Mouse (Mus musculus): ENCODE measurements around the gene Fktn. TPM values are rescaled to one million over a fixed set of nuclear protein-coding genes. Genes with fewer than 3 reads are reported as not detected.
"Not testable (repeated sequence)": the region's sequence is repeated elsewhere in the genome, so short reads cannot be mapped to it uniquely, and the experiment has no call there.

Gene Fktn
- 6.2 and 7.3 TPM in 2 replicates for polyA plus RNA-seq (2015; fragmentation: Nextera tagmentation; extraction: Ambion mirVana)

DNA sequence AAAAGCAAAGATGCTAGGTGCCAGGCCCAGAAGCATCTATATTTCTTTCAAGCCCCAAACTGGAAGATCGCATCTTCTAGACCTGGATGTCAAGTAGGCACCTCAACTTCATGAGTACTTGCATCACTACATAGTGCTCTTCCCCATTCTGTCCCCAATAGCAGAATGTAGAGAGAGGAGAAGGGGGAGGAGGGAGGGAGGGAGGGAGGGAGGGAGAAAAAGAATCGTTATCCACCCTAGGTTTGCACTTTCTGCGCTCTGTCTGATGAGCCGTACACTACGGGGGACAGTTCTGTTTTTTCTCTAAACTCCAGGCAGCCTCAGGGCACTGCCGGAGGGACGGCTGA, at the start of gene Fktn:
Fktn (plus strand) TSS at position 295 of the 347 bp plus-strand sequence.
- Histone ChIP-seq H3K4me1 (replicated peaks; ENCODE audit: control insufficient read depth, insufficient read depth) (0 out of 2 replicates have a peak, but pooled peaks cover 2% of the 10 kb centered on the region), H3K36me3 (ENCODE audit: control insufficient read depth, insufficient read depth, low read length) (no peaks in the 10 kb centered on the region), H3K9ac (ENCODE audit: low read length) (peak within 1 kb of the TSS; percentile 76), H3K9me3 (ENCODE audit: control insufficient read depth, low read length) (no peaks in the 10 kb centered on the region), H3K4me3 (ENCODE audit: low read depth, low read length) (peak within 1 kb of the TSS; percentile 69), H3K27ac (replicated peaks) (peak within 1 kb of the TSS; percentile 65), H3K27me3 (ENCODE audit: control insufficient read depth, insufficient read depth, low read length) (no peaks in the 10 kb centered on the region), H3K4me2 (replicated peaks; ENCODE audit: low read depth) (peak within 1 kb of the TSS; percentile 98)
- DNase-seq (ENCODE audit: low spot score) (no peak), ATAC-seq (ENCODE audit: low FRiP score, low TSS enrichment) (peak; percentile 75)
- 6% methylated on average over 7 of the region's 7 CpGs for WGBS
- no peak for TF ChIP-seq EP300 (optimal IDR thresholded peaks at IDR 0.05)
- no peak for TF ChIP-seq CTCF (IDR thresholded peaks at IDR 0.05; ENCODE audit: low read depth)

DNA sequence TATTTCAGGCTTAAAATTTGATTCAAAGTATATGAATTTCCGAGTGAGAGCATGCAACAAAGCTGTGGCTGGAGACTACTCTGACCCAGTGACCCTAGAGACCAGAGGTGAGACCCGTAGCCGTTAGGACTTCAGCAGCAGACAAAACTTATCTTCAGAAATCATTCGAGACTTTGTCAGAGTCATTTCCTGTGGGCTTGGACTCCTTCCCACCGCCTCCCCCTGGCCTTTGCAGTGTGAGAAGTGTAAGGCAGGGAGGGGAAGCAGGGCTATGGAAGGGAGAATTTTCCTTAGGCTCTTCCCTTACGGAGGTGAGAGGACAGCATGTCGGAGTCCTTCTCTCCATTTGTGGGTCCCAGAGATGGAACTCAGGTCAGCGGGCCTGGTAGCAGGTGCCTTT, 31.7 kb upstream of the Fktn start:
- no peak for TF ChIP-seq EP300 (optimal IDR thresholded peaks at IDR 0.05)
- no peak for TF ChIP-seq CTCF (IDR thresholded peaks at IDR 0.05; ENCODE audit: low read depth)
- no peak for DNase-seq (ENCODE audit: low spot score)
- ATAC-seq (ENCODE audit: low FRiP score, low TSS enrichment): no peak
- H3K27ac ChIP-seq (replicated peaks): no peak overlapping the region
- no peak overlapping the region for H3K4me2 ChIP-seq (replicated peaks; ENCODE audit: low read depth)
- no peaks in the 10 kb centered on the region for H3K4me1 ChIP-seq (replicated peaks; ENCODE audit: control insufficient read depth, insufficient read depth)
- H3K9me3 ChIP-seq (ENCODE audit: control insufficient read depth, low read length): no peaks in the 10 kb centered on the region
- no peaks in the 10 kb centered on the region for H3K36me3 ChIP-seq (ENCODE audit: control insufficient read depth, insufficient read depth, low read length)
- no peaks in the 10 kb centered on the region for H3K27me3 ChIP-seq (ENCODE audit: control insufficient read depth, insufficient read depth, low read length)
- no peak overlapping the region for H3K9ac ChIP-seq (ENCODE audit: low read length)
- H3K4me3 ChIP-seq (ENCODE audit: low read depth, low read length): no peak overlapping the region
- WGBS: 81% methylated on average over 8 of the region's 8 CpGs

DNA sequence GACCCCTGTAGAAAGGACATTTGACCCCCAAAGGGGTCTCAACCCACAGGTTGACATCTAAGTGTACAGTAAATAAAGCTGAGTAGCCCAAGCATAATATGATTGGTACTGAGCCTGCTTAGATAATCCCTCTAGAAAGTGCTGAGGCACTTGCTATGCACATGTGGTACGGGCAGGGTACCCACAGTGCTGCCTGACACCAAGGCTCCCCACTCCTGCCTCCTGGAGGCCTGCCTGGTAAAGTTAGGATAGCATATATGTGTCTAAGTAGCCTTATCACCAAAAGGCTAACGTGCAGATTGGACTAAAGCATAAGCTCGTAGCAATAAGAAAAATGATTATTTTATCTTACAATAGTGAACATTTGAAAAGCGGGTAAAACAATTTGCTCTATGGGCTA, 24.8 kb upstream of the Fktn start:
- Histone ChIP-seq H3K36me3 (ENCODE audit: control insufficient read depth, insufficient read depth, low read length) (no peaks in the 10 kb centered on the region), H3K9me3 (ENCODE audit: control insufficient read depth, low read length) (no peaks in the 10 kb centered on the region), H3K4me1 (replicated peaks; ENCODE audit: control insufficient read depth, insufficient read depth) (no peaks in the 10 kb centered on the region), H3K4me2 (replicated peaks; ENCODE audit: low read depth) (no peak overlapping the region), H3K27ac (replicated peaks) (no peak overlapping the region), H3K9ac (ENCODE audit: low read length) (no peak overlapping the region), H3K4me3 (ENCODE audit: low read depth, low read length) (no peak overlapping the region), H3K27me3 (ENCODE audit: control insufficient read depth, insufficient read depth, low read length) (no peaks in the 10 kb centered on the region)
- ATAC-seq (ENCODE audit: low FRiP score, low TSS enrichment) (no peak), DNase-seq (ENCODE audit: low spot score) (no peak)
- 77% methylated on average over 4 of the region's 4 CpGs for WGBS
- TF ChIP-seq CTCF (IDR thresholded peaks at IDR 0.05; ENCODE audit: low read depth) (no peak), EP300 (optimal IDR thresholded peaks at IDR 0.05) (no peak)

DNA sequence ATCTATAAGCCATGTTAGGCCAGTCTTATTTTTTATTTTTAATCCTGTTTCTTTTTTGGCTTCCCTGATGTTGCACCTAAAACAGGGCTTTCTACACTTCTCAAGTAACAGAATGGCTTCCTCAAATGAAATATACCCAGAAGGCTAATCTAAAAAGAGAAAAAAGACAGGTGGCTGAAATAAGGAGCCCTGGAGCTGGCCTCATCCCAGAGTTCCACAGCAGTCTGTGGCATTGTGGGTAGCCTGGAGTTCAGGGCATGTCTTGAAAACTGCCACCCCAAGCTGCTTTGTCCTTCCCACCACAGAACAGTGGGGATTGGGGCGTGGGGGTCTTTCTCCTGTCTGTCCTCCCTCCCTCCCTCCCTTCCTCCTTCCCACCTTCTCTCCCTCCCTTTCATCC, 22.4 kb upstream of the Fktn start:
- Histone ChIP-seq H3K9me3 (ENCODE audit: control insufficient read depth, low read length) (no peaks in the 10 kb centered on the region), H3K36me3 (ENCODE audit: control insufficient read depth, insufficient read depth, low read length) (no peaks in the 10 kb centered on the region), H3K9ac (ENCODE audit: low read length) (no peak overlapping the region), H3K27me3 (ENCODE audit: control insufficient read depth, insufficient read depth, low read length) (no peaks in the 10 kb centered on the region), H3K4me1 (replicated peaks; ENCODE audit: control insufficient read depth, insufficient read depth) (no peaks in the 10 kb centered on the region), H3K4me3 (ENCODE audit: low read depth, low read length) (no peak overlapping the region), H3K4me2 (replicated peaks; ENCODE audit: low read depth) (no peak overlapping the region), H3K27ac (replicated peaks) (no peak overlapping the region)
- TF ChIP-seq CTCF (IDR thresholded peaks at IDR 0.05; ENCODE audit: low read depth) (no peak), EP300 (optimal IDR thresholded peaks at IDR 0.05) (no peak)
- ATAC-seq (ENCODE audit: low FRiP score, low TSS enrichment): no peak
- no peak for DNase-seq (ENCODE audit: low spot score)
- WGBS: 89% methylated on average over 1 of the region's 1 CpGs

DNA sequence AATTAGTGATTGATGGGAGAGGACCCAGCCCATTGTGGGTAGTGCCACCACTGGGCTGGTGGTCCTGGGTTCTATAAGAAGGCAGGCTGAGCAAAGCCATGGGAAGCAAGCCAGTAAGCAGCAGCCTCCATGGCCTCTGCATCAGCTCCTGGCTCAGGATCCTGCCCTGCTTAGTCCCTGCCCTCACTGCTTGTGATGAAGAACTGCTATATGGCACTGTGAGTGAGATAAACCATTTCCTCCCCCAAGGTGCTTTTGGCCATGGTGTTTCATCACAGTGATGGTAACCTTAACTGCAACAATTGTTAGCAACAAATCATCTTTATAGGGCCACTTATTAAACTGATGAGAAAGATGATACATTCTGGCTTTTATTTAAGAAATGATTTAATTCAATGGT, 4.6 kb upstream of the Fktn start:
- not testable (repeated sequence) for H3K9ac ChIP-seq (ENCODE audit: low read length); H3K4me3 ChIP-seq (ENCODE audit: low read depth, low read length); H3K4me1 ChIP-seq (replicated peaks; ENCODE audit: control insufficient read depth, insufficient read depth); H3K36me3 ChIP-seq (ENCODE audit: control insufficient read depth, insufficient read depth, low read length); DNase-seq (ENCODE audit: low spot score); H3K27me3 ChIP-seq (ENCODE audit: control insufficient read depth, insufficient read depth, low read length); ATAC-seq (ENCODE audit: low FRiP score, low TSS enrichment); H3K9me3 ChIP-seq (ENCODE audit: control insufficient read depth, low read length); H3K4me2 ChIP-seq (replicated peaks; ENCODE audit: low read depth); H3K27ac ChIP-seq (replicated peaks)

DNA sequence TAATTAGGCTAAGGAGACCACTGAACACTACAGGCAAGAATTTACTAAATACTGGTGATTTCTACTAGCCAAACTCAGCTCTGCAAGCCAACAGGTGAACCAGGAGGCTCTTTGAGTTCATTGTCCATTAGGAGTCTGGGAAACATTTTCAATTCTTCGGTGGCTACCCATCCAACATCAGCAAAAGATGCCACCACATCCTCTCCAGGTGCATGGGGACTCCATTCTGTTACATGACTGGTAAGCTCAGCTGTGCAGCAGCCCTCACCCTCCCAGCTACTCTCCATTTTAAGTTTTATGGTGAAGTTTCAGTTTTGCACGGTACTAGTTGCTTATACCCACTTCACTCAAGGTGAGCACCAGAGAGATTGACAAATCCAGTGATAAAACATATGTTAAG, 3.8 kb upstream of the Fktn start:
- DNase-seq (ENCODE audit: low spot score): no peak
- H3K4me3 ChIP-seq (ENCODE audit: low read depth, low read length): no peak overlapping the region
- TF ChIP-seq CTCF (IDR thresholded peaks at IDR 0.05; ENCODE audit: low read depth) (no peak), EP300 (optimal IDR thresholded peaks at IDR 0.05) (no peak)
- no peaks in the 10 kb centered on the region for H3K27me3 ChIP-seq (ENCODE audit: control insufficient read depth, insufficient read depth, low read length)
- H3K4me1 ChIP-seq (replicated peaks; ENCODE audit: control insufficient read depth, insufficient read depth): 0 out of 2 replicates have a peak, but pooled peaks cover under 1% of the 10 kb centered on the region
- H3K9ac ChIP-seq (ENCODE audit: low read length): no peak overlapping the region
- H3K27ac ChIP-seq (replicated peaks): no peak overlapping the region
- WGBS: 65% methylated on average over 2 of the region's 2 CpGs
- no peak for ATAC-seq (ENCODE audit: low FRiP score, low TSS enrichment)
- H3K36me3 ChIP-seq (ENCODE audit: control insufficient read depth, insufficient read depth, low read length): no peaks in the 10 kb centered on the region
- H3K4me2 ChIP-seq (replicated peaks; ENCODE audit: low read depth): no peak overlapping the region
- no peaks in the 10 kb centered on the region for H3K9me3 ChIP-seq (ENCODE audit: control insufficient read depth, low read length)
